Mouse (Mus musculus): ENCODE results near the gene Pknox2. TPM values are rescaled to one million over a fixed set of nuclear protein-coding genes. Genes with fewer than 3 reads are reported as not detected.

Pknox2 gene
- polyA plus RNA-seq (2015; fragmentation: Nextera tagmentation; extraction: Ambion mirVana) = 32.9 and 40.6 TPM in 2 replicates

- Histone ChIP-seq H3K27me3 (no peaks in the 10 kb centered on the region), H3K4me1 (replicated peaks) (peaks cover 29% of the 10 kb centered on the region), H3K27ac (replicated peaks) (peak within 1 kb of the TSS; percentile 99), H3K4me3 (peak within 1 kb of the TSS; percentile 93), H3K9me3 (no peaks in the 10 kb centered on the region), H3K9ac (peak within 1 kb of the TSS; percentile 98), H3K36me3 (no peaks in the 10 kb centered on the region), H3K4me2 (peak within 1 kb of the TSS; percentile 93)
- 0% methylated on average over 9 of the region's 13 CpGs for WGBS
- ATAC-seq (ENCODE audit: low FRiP score, low read depth) = peak; percentile 90
These were observed at the start of gene Pknox2 for GRCm38 (mm10) chr9:37147359-37147685. Pknox2 (minus strand) TSS chr9:37147407.

- no peak for ATAC-seq (ENCODE audit: low FRiP score, low read depth)
- Histone ChIP-seq H3K4me3 (no peak overlapping the region), H3K4me2 (no peak overlapping the region), H3K27ac (replicated peaks) (no peak overlapping the region), H3K9me3 (no peaks in the 10 kb centered on the region), H3K9ac (no peak overlapping the region), H3K36me3 (no peaks in the 10 kb centered on the region), H3K4me1 (replicated peaks) (no peaks in the 10 kb centered on the region), H3K27me3 (no peaks in the 10 kb centered on the region)
- WGBS = 95% methylated on average over 3 of the region's 3 CpGs
These were observed 40.8 kb upstream of the Pknox2 start for GRCm38 (mm10) chr9:37188024-37188423.

GRCm38 (mm10) chr9:37187407-37187806, 40.2 kb upstream of the Pknox2 start:
- Histone ChIP-seq H3K27me3 (no peaks in the 10 kb centered on the region), H3K9ac (no peak overlapping the region), H3K27ac (replicated peaks) (no peak overlapping the region), H3K4me3 (no peak overlapping the region), H3K4me1 (replicated peaks) (no peaks in the 10 kb centered on the region), H3K36me3 (no peaks in the 10 kb centered on the region), H3K4me2 (no peak overlapping the region), H3K9me3 (no peaks in the 10 kb centered on the region)
- 90% methylated on average over 5 of the region's 5 CpGs for WGBS
- no peak for ATAC-seq (ENCODE audit: low FRiP score, low read depth)

- H3K27me3 ChIP-seq = no peaks in the 10 kb centered on the region
- no peak overlapping the region for H3K27ac ChIP-seq (replicated peaks)
- WGBS = 69% methylated on average over 2 of the region's 2 CpGs
- no peak overlapping the region for H3K4me3 ChIP-seq
- no peak overlapping the region for H3K4me2 ChIP-seq
- no peak overlapping the region for H3K9ac ChIP-seq
- H3K9me3 ChIP-seq = no peaks in the 10 kb centered on the region
- no peak for ATAC-seq (ENCODE audit: low FRiP score, low read depth)
- H3K36me3 ChIP-seq = no peaks in the 10 kb centered on the region
- peaks cover 19% of the 10 kb centered on the region; the same call in 1 of the 2 replicates for H3K4me1 ChIP-seq (replicated peaks)
These were observed 36.0 kb upstream of the Pknox2 start for GRCm38 (mm10) chr9:37183176-37183575.

GRCm38 (mm10) chr9:37181596-37181995, 34.4 kb upstream of the Pknox2 start:
- peaks cover 30% of the 10 kb centered on the region; the same call in 1 of the 2 replicates for H3K4me1 ChIP-seq (replicated peaks)
- no peaks in the 10 kb centered on the region for H3K9me3 ChIP-seq
- 54% methylated on average over 5 of the region's 5 CpGs for WGBS
- no peak for ATAC-seq (ENCODE audit: low FRiP score, low read depth)
- no peak overlapping the region for H3K4me3 ChIP-seq
- H3K27me3 ChIP-seq = no peaks in the 10 kb centered on the region
- no peak overlapping the region for H3K27ac ChIP-seq (replicated peaks)
- no peak overlapping the region for H3K4me2 ChIP-seq
- H3K36me3 ChIP-seq = no peaks in the 10 kb centered on the region
- no peak overlapping the region for H3K9ac ChIP-seq

GRCm38 (mm10) chr9:37179596-37179995, 32.4 kb upstream of the Pknox2 start:
- H3K4me2 ChIP-seq = no peak overlapping the region
- peaks cover 34% of the 10 kb centered on the region for H3K4me1 ChIP-seq (replicated peaks)
- 84% methylated on average over 4 of the region's 4 CpGs for WGBS
- no peaks in the 10 kb centered on the region for H3K9me3 ChIP-seq
- H3K27ac ChIP-seq (replicated peaks) = no peak overlapping the region
- H3K27me3 ChIP-seq = no peaks in the 10 kb centered on the region
- H3K4me3 ChIP-seq = no peak overlapping the region
- ATAC-seq (ENCODE audit: low FRiP score, low read depth) = no peak
- no peak overlapping the region for H3K9ac ChIP-seq
- H3K36me3 ChIP-seq = no peaks in the 10 kb centered on the region

- Histone ChIP-seq H3K4me3 (no peak overlapping the region), H3K27ac (replicated peaks) (peak overlapping the region; percentile 43), H3K27me3 (no peaks in the 10 kb centered on the region), H3K9me3 (no peaks in the 10 kb centered on the region), H3K4me2 (no peak overlapping the region), H3K36me3 (no peaks in the 10 kb centered on the region), H3K9ac (no peak overlapping the region), H3K4me1 (replicated peaks) (peaks cover 34% of the 10 kb centered on the region)
- WGBS = 12% methylated on average over 4 of the region's 4 CpGs
- peak; percentile 65; the same call in 1 of the 2 replicates for ATAC-seq (ENCODE audit: low FRiP score, low read depth)
These were observed 31.7 kb upstream of the Pknox2 start for GRCm38 (mm10) chr9:37178911-37179310.

- Histone ChIP-seq H3K27me3 (no peaks in the 10 kb centered on the region), H3K4me3 (no peak overlapping the region), H3K9ac (no peak overlapping the region), H3K4me2 (no peak overlapping the region), H3K27ac (replicated peaks) (no peak overlapping the region), H3K4me1 (replicated peaks) (peaks cover 39% of the 10 kb centered on the region), H3K36me3 (no peaks in the 10 kb centered on the region), H3K9me3 (no peaks in the 10 kb centered on the region)
- ATAC-seq (ENCODE audit: low FRiP score, low read depth) = no peak
- WGBS = 34% methylated on average over 8 of the region's 8 CpGs
These were observed 30.3 kb upstream of the Pknox2 start for GRCm38 (mm10) chr9:37177551-37177950.

- H3K27ac ChIP-seq (replicated peaks) = no peak overlapping the region
- 0 out of 2 replicates have a peak, but pooled peaks have one; percentile 42 for ATAC-seq (ENCODE audit: low FRiP score, low read depth)
These were observed 29.9 kb upstream of the Pknox2 start for GRCm38 (mm10) chr9:37177107-37177506.

GRCm38 (mm10) chr9:37176002-37176401, 28.8 kb upstream of the Pknox2 start:
- Histone ChIP-seq H3K36me3 (no peaks in the 10 kb centered on the region), H3K4me1 (replicated peaks) (peaks cover 33% of the 10 kb centered on the region), H3K9me3 (no peaks in the 10 kb centered on the region), H3K9ac (no peak overlapping the region), H3K4me2 (no peak overlapping the region), H3K4me3 (no peak overlapping the region), H3K27ac (replicated peaks) (no peak overlapping the region), H3K27me3 (no peaks in the 10 kb centered on the region)
- no peak for ATAC-seq (ENCODE audit: low FRiP score, low read depth)
- WGBS = 47% methylated on average over 3 of the region's 3 CpGs

More at GRCm38 (mm10) chr9:37177107-37177506, 29.9 kb upstream of the Pknox2 start:
- H3K36me3 ChIP-seq = no peaks in the 10 kb centered on the region
- H3K27me3 ChIP-seq = no peaks in the 10 kb centered on the region
- no peaks in the 10 kb centered on the region for H3K9me3 ChIP-seq
- WGBS = 0% methylated on average over 5 of the region's 5 CpGs
- H3K9ac ChIP-seq = no peak overlapping the region
- peaks cover 39% of the 10 kb centered on the region for H3K4me1 ChIP-seq (replicated peaks)
- no peak overlapping the region for H3K4me3 ChIP-seq
- no peak overlapping the region for H3K4me2 ChIP-seq

- Histone ChIP-seq H3K27ac (replicated peaks) (no peak overlapping the region), H3K36me3 (no peaks in the 10 kb centered on the region), H3K4me2 (no peak overlapping the region), H3K9ac (no peak overlapping the region), H3K4me3 (no peak overlapping the region), H3K4me1 (replicated peaks) (peaks cover 22% of the 10 kb centered on the region), H3K27me3 (no peaks in the 10 kb centered on the region), H3K9me3 (no peaks in the 10 kb centered on the region)
- 69% methylated on average over 5 of the region's 5 CpGs for WGBS
- no peak for ATAC-seq (ENCODE audit: low FRiP score, low read depth)
These were observed 26.2 kb upstream of the Pknox2 start for GRCm38 (mm10) chr9:37173376-37173775.

GRCm38 (mm10) chr9:37166899-37167298, 19.7 kb upstream of the Pknox2 start:
- H3K27me3 ChIP-seq = no peaks in the 10 kb centered on the region
- no peak for ATAC-seq (ENCODE audit: low FRiP score, low read depth)
- no peaks in the 10 kb centered on the region for H3K9me3 ChIP-seq
- no peak overlapping the region for H3K4me2 ChIP-seq
- WGBS = 75% methylated on average over 2 of the region's 2 CpGs
- H3K27ac ChIP-seq (replicated peaks) = no peak overlapping the region
- no peak overlapping the region for H3K4me3 ChIP-seq
- H3K4me1 ChIP-seq (replicated peaks) = no peaks in the 10 kb centered on the region
- no peak overlapping the region for H3K9ac ChIP-seq
- no peaks in the 10 kb centered on the region for H3K36me3 ChIP-seq

- Histone ChIP-seq H3K4me2 (no peak overlapping the region), H3K4me1 (replicated peaks) (no peaks in the 10 kb centered on the region), H3K9me3 (no peaks in the 10 kb centered on the region), H3K27me3 (no peaks in the 10 kb centered on the region), H3K4me3 (no peak overlapping the region), H3K9ac (no peak overlapping the region), H3K27ac (replicated peaks) (no peak overlapping the region), H3K36me3 (no peaks in the 10 kb centered on the region)
- WGBS = 83% methylated on average over 2 of the region's 2 CpGs
- no peak for ATAC-seq (ENCODE audit: low FRiP score, low read depth)
These were observed 13.5 kb upstream of the Pknox2 start for GRCm38 (mm10) chr9:37160686-37161085.
